Mouse (Mus musculus) stomach, embryonic 15.5 days (tissue): ENCODE results near the gene Grm7. TPM values are rescaled to one million over a fixed set of nuclear protein-coding genes. Genes with fewer than 3 reads are reported as not detected.

Experiments used
- ATAC-seq: fragments of 200-750 bp; cut with Nextera tagmentation; 2 replicates; pipeline ENCODE4 v1.8.0; 2017; ENCODE audit warnings: low read depth, moderate number of reproducible peaks, moderate TSS enrichment; ENCODE audit not compliant: insufficient read depth, low FRiP score
- H3K27ac ChIP-seq: fragments of 300-500 bp; sonication (generic); 2 replicates; pipeline ENCODE4 v1.5.1; 2015; ENCODE audit warnings: mild to moderate bottlenecking, inconsistent platforms
- H3K27me3 ChIP-seq: fragments of 300-500 bp; sonication (generic); replicated peaks from 2 replicates; pipeline ENCODE4 v1.6.1; 2015; ENCODE audit warnings: inconsistent platforms
- H3K36me3 ChIP-seq: fragments of 300-500 bp; sonication (generic); 2 replicates; pipeline ENCODE4 v1.6.1; 2015; ENCODE audit warnings: inconsistent platforms
- H3K4me1 ChIP-seq: fragments of 300-500 bp; sonication (generic); 2 replicates; pipeline ENCODE4 v1.6.1; 2015; ENCODE audit warnings: inconsistent platforms
- H3K4me2 ChIP-seq: fragments of 300-500 bp; sonication (generic); 2 replicates; pipeline ENCODE4 v1.6.1; 2015; ENCODE audit warnings: mild to moderate bottlenecking, inconsistent platforms
- H3K4me3 ChIP-seq: fragments of 300-500 bp; sonication (generic); replicated peaks from 2 replicates; pipeline ENCODE4 v1.5.1; 2015; ENCODE audit warnings: inconsistent platforms
- H3K9ac ChIP-seq: fragments of 300-500 bp; sonication (generic); 2 replicates; pipeline ENCODE4 v1.6.1; 2015; ENCODE audit warnings: inconsistent platforms
- H3K9me3 ChIP-seq: fragments of 300-500 bp; sonication (generic); 2 replicates; pipeline ENCODE4 v1.6.1; 2016; ENCODE audit warnings: inconsistent platforms
- WGBS: fragments of 180-500 bp; shearing (Covaris S2); methylation state at CpG from one replicate; pipeline ENCODE4 v1.1.7; 2015; 5-methylcytosine and 5-hydroxymethylcytosine counted together
- polyA plus RNA-seq: library from polyadenylated mRNA; unstranded; fragments of >200 nt; fragmentation: Nextera tagmentation; extraction: Ambion mirVana; gene quantifications from 2 replicates; pipeline ENCODE4 v1.2.1, GENCODE M21; 2015

The Grm7 gene
- polyA plus RNA-seq, result 3.7 and 4.3 TPM in 2 replicates

DNA sequence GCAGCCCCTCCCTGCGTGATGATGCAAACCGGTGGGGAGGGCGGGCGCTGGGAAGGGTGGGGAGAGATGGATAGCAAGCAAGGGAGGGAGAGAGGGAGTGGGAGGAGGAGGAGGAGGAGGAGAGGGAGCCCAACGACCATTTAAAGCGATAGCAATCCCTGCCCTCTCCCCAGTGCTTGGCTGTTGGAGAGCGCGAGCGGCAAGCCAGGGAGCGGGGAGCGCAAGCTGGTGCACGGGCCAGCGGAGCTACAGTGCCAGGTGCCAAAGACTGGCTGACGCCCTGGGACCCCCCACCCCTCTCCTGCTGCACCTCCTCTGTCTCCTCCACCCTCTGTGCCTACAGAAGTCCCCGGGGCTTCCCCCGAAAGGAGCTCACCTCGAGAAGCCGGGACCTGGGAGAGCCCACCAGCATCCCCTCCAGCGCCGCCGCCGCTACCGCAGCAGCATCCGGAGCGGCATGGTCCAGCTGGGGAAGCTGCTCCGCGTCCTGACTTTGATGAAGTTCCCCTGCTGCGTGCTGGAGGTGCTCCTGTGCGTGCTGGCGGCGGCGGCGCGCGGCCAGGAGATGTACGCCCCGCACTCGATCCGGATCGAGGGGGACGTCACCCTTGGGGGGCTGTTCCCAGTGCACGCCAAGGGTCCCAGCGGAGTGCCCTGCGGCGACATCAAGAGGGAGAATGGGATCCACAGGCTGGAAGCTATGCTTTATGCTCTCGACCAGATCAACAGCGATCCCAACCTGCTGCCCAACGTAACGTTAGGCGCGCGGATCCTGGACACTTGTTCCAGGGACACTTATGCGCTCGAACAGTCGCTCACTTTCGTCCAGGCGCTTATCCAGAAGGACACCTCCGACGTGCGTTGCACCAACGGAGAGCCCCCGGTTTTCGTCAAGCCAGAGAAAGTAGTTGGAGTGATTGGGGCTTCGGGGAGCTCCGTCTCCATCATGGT is at the start of gene Grm7:
TSS of gene Grm7 (plus strand) at position 171 of the 951 bp plus-strand sequence.
- Histone ChIP-seq H3K4me3 (peak within 1 kb of the TSS; percentile 49), H3K4me1 (no peaks in the 10 kb centered on the region), H3K36me3 (no peaks in the 10 kb centered on the region), H3K9ac (no peak within 1 kb of the TSS), H3K27me3 (peaks cover 27% of the 10 kb centered on the region), H3K27ac (no peak within 1 kb of the TSS), H3K9me3 (no peaks in the 10 kb centered on the region), H3K4me2 (peak within 1 kb of the TSS; percentile 79)
- peak; percentile 41; the same call in 1 of the 2 replicates for ATAC-seq
- 1% methylated on average over 61 of the region's 65 CpGs for WGBS

DNA sequence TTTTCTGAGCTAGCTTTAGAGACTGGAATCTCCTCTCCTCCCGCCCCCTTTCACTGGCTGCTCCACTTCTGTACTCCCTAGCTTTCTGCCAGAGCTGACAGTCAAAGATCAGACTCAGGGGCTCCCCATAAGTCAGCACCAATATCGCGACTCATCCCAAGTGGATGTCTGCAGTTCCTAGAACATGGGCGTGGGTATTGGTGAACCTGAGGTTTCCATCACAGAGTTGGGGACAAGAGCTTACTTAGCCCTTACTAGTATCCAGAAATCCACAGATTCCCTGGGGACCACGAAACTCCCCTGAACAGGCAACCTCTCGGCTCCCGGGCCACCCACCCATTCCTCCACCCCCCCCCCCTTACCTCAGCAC is 355 bp upstream of the Grm7 start:
- Histone ChIP-seq H3K9ac (no peak overlapping the region), H3K9me3 (no peaks in the 10 kb centered on the region), H3K4me2 (peak overlapping the region; percentile 79), H3K4me3 (peak overlapping the region; percentile 49), H3K27ac (no peak overlapping the region), H3K27me3 (peaks cover 27% of the 10 kb centered on the region), H3K4me1 (no peaks in the 10 kb centered on the region), H3K36me3 (no peaks in the 10 kb centered on the region)
- ATAC-seq, result peak; percentile 16; the same call in 1 of the 2 replicates
- 3% methylated on average over 7 of the region's 7 CpGs for WGBS

DNA sequence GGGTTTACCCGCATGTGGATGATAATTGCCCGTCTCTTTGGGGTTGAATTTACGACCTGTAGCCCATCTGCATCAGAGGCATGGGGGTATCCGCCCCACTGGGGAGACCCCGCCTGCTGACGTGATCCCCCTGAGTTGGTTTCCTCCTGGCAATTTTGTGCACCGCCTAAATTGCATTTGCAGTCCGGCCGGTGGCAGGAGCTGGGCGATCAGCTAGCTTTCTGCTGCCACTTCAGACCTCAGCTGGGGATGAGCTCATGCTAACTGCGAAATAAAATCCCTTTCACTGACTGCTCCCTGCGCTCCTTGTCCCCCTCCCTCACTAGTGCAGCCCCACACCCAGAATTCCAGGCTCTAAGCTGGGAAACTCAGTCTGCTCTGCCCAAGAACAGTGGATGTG is 1.5 kb downstream of the Grm7 start:
- H3K9ac ChIP-seq, result no peak overlapping the region
- 3% methylated on average over 12 of the region's 12 CpGs for WGBS
- peaks cover 27% of the 10 kb centered on the region for H3K27me3 ChIP-seq
- H3K4me3 ChIP-seq, result peak overlapping the region; percentile 49
- H3K4me2 ChIP-seq, result peak overlapping the region; percentile 79
- H3K4me1 ChIP-seq, result no peaks in the 10 kb centered on the region
- no peak for ATAC-seq
- no peaks in the 10 kb centered on the region for H3K9me3 ChIP-seq
- H3K27ac ChIP-seq, result no peak overlapping the region
- no peaks in the 10 kb centered on the region for H3K36me3 ChIP-seq

DNA sequence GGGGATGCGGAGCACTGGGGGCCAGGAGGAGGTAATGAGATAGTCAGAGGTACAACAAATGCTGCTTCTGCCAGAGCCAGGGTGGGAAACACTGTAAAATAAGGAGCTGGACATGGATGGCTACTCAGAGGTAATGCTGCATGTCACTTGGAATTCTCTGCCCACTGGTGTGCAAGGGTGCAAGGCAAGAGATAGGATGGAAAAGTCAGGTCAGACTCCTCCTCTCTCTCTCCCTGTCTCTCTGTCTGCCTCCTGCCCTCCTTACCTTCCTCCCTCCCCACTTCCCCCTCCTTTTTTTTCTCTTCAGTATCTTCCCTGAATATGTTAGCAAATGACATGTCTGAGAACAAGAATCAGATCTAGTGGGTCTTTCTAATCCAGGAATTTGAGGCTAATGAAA is 3.8 kb downstream of the Grm7 start:
- H3K27ac ChIP-seq, result no peak overlapping the region
- ATAC-seq, result no peak

DNA sequence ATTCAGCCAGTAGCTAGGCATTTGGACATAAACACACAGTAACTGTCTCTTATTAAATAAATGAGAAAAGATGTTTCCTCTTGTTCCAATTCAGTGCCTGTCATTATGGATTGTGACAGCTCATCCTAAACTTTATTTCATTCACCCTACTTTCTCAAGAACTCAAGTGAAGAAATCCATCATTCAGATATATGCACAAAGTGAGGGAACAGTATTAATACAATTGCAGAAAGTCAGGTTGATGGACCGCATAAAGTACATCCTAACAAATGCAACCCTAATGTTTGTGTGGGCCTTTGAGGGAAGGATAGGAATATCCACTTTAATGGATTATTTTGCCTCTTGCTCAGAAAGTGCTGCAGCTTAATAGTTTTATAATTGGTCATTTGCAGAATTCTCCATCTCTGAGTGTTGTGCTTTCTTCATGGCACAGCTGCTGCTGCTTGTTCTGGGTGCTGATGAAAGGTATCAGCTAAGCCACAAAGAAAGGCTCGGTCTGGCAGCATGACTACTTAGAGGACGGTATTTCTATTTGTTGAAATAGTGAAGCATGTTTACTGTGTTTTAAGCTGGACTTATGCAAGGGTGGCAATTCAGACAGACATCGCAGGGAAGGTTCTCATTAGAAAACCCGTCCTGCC is 8.1 kb downstream of the Grm7 start:
- ATAC-seq, result no peak
- Histone ChIP-seq H3K36me3 (no peaks in the 10 kb centered on the region), H3K27me3 (no peaks in the 10 kb centered on the region), H3K9me3 (no peaks in the 10 kb centered on the region), H3K9ac (no peak overlapping the region), H3K4me1 (no peaks in the 10 kb centered on the region), H3K4me3 (no peak overlapping the region), H3K27ac (no peak overlapping the region), H3K4me2 (no peak overlapping the region)
- 61% methylated on average over 5 of the region's 5 CpGs for WGBS

More for the DNA sequence above, 3.8 kb downstream of the Grm7 start:
- Histone ChIP-seq H3K9me3 (no peaks in the 10 kb centered on the region), H3K9ac (no peak overlapping the region), H3K36me3 (no peaks in the 10 kb centered on the region), H3K4me3 (no peak overlapping the region), H3K27me3 (peaks cover 27% of the 10 kb centered on the region), H3K4me1 (no peaks in the 10 kb centered on the region), H3K4me2 (no peak overlapping the region)
- 96% methylated on average over 1 of the region's 1 CpGs for WGBS

DNA sequence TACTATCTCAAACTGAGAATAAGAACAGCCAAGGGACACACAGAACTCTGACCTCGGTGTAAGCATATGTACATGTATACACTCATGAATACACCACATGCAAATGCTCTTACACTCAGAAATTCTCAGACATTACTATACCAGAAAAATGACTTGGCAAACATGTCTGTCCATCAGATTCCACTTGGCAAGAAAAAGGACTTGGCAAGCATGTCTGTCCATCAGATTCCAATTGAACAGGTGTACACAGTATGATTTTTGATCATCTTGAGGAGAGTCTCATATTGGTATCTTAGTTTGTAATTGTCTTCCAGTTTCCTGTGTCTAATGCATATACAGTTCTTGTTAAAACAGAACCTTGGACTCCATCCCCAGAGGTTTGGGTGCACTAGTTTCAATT is 19.1 kb downstream of the Grm7 start:
- Histone ChIP-seq H3K27me3 (no peaks in the 10 kb centered on the region), H3K4me2 (no peak overlapping the region), H3K4me1 (no peaks in the 10 kb centered on the region), H3K9ac (no peak overlapping the region), H3K4me3 (no peak overlapping the region), H3K36me3 (no peaks in the 10 kb centered on the region), H3K9me3 (no peaks in the 10 kb centered on the region), H3K27ac (no peak overlapping the region)
- 86% methylated on average over 1 of the region's 1 CpGs for WGBS
- no peak for ATAC-seq

DNA sequence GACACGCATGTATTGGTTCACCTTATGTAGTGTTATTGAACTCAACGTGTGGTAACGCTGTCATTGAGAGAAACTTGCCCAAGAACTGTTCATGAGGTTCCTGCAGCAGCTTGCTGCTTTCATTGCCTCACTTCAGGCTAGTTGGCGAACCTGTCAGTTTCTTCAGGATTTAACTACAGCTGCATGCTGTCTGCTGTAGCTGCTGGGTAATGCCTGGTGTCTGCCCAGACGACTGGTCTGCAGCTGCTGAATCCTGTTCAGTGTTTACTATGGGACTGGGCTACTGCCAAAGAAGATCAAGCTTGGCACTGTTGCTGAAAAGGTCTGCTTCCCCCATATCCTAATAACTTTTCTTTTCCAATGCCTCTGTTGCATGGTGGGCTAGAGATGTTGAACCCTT is 23.1 kb downstream of the Grm7 start:
- no peaks in the 10 kb centered on the region for H3K27me3 ChIP-seq
- H3K4me3 ChIP-seq, result no peak overlapping the region
- ATAC-seq, result no peak
- no peaks in the 10 kb centered on the region for H3K36me3 ChIP-seq
- no peak overlapping the region for H3K9ac ChIP-seq
- H3K4me1 ChIP-seq, result no peaks in the 10 kb centered on the region
- WGBS, result 57% methylated on average over 5 of the region's 5 CpGs
- no peak overlapping the region for H3K27ac ChIP-seq
- no peaks in the 10 kb centered on the region for H3K9me3 ChIP-seq
- H3K4me2 ChIP-seq, result no peak overlapping the region

DNA sequence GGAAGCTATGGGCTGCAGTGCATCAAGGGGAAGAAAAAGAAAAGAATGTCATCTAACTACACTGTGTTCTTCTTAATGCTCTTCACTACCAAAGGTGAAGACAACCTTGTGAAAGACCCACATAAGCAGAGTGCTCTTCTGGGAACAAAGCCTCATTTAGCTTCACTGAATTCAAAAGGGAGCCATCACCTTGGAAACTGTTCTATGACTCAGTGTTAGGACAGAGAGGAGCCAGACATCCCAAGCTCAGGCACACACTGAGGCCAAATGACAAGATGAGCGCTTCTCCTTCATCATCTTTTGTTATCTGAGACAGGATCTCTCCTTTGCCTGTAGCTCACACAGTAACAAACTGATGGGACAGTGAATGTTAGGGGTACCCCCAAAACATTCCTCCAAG is 45.6 kb downstream of the Grm7 start:
- 74% methylated on average over 1 of the region's 1 CpGs for WGBS
- no peak for ATAC-seq
- H3K4me3 ChIP-seq, result no peak overlapping the region

DNA sequence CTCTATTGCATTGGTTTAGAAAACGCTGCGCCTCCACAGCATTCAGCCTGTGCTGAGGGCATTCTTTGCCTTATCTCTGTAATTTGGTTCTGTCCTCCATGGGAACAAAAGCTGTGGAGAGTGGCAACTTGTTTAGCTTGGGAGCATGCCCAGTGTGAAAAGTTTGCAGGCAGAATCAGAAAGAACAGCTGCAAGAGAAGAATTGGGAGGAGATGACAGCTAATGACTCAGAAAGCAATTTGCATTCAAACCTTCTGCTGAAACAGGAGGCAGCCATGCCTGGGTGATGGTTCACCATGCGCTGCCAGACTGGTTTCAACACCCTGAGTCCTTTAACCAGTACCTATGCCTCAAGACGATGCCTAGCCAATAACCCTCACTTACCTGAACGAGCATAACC is 64.4 kb downstream of the Grm7 start:
- Histone ChIP-seq H3K4me1 (no peaks in the 10 kb centered on the region), H3K4me3 (no peak overlapping the region), H3K36me3 (no peaks in the 10 kb centered on the region), H3K9me3 (no peaks in the 10 kb centered on the region), H3K27ac (no peak overlapping the region), H3K4me2 (no peak overlapping the region), H3K27me3 (no peaks in the 10 kb centered on the region), H3K9ac (no peak overlapping the region)
- 76% methylated on average over 5 of the region's 5 CpGs for WGBS
- no peak for ATAC-seq

More for the DNA sequence above, 45.6 kb downstream of the Grm7 start:
- no peaks in the 10 kb centered on the region for H3K36me3 ChIP-seq
- no peaks in the 10 kb centered on the region for H3K27me3 ChIP-seq
- no peak overlapping the region for H3K9ac ChIP-seq
- no peak overlapping the region for H3K27ac ChIP-seq
- no peaks in the 10 kb centered on the region for H3K4me1 ChIP-seq
- H3K4me2 ChIP-seq, result no peak overlapping the region
- no peaks in the 10 kb centered on the region for H3K9me3 ChIP-seq

DNA sequence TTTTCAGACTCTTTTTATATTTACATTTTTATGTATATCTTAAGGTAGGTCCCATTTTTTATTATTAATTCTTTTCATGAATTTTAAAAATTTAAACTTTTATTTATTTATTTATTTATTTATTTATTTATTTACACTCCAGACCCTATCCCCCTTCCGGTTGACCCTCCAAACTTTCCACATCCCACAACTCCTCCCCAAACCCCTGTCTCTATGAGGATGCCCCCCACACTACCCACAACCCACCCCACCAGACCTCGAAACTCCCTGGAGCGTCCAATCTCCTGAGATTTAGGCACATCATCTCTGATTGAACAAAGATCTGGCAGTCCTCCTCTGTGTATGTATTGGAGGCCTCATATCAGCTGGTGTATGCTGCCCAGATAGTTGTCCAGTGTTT is 69.6 kb downstream of the Grm7 start:
- Histone ChIP-seq H3K9me3 (no peaks in the 10 kb centered on the region), H3K9ac (no peak overlapping the region), H3K4me2 (no peak overlapping the region), H3K36me3 (no peaks in the 10 kb centered on the region), H3K27me3 (no peaks in the 10 kb centered on the region), H3K4me1 (no peaks in the 10 kb centered on the region), H3K4me3 (no peak overlapping the region), H3K27ac (no peak overlapping the region)
- ATAC-seq, result no peak
- WGBS, result 95% methylated on average over 3 of the region's 3 CpGs

DNA sequence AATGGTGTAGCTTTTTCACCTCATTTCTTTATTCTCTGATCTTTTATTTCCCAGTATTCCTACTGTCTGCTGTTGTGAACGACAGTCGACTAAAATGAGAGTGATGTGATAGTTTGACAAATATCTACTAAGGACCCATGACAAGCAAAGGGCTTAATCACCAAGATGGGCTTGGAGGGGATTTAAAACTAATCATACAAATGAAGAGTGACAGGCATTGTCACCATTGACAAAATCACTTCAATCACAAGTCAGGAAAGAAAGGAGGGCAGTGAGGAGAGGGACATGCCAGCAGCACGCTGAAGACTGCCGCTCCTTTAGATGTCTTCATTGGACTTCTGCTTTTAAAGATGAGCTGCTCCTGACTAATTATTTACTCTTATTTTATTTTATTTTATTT is 78.0 kb downstream of the Grm7 start:
- H3K9me3 ChIP-seq, result no peaks in the 10 kb centered on the region
- no peaks in the 10 kb centered on the region for H3K36me3 ChIP-seq
- 86% methylated on average over 4 of the region's 4 CpGs for WGBS
- H3K4me1 ChIP-seq, result no peaks in the 10 kb centered on the region
- H3K27me3 ChIP-seq, result no peaks in the 10 kb centered on the region
- H3K27ac ChIP-seq, result no peak overlapping the region
- no peak overlapping the region for H3K4me3 ChIP-seq
- no peak overlapping the region for H3K9ac ChIP-seq
- ATAC-seq, result no peak
- H3K4me2 ChIP-seq, result no peak overlapping the region

DNA sequence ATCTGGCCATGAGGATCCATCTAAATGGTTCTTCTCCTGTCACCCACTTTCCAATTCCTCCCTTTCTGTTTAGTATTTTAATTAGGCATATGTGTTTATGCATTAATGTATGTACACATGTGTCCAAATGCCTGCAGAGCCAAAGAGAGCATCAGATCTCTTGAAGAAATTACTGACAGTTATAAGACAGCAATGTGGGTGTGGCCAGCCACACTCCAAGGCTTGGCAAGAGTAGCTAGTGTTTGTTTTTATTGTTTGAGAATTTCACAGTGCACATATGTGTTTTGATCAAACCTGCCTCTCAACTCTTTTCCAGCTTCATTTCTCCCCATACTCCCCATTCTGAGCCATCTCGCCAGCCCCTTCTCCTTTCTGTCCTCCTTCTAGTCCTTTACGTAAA is 88.5 kb downstream of the Grm7 start:
- Histone ChIP-seq H3K4me2 (no peak overlapping the region), H3K9ac (no peak overlapping the region), H3K9me3 (no peaks in the 10 kb centered on the region), H3K4me1 (no peaks in the 10 kb centered on the region), H3K36me3 (no peaks in the 10 kb centered on the region), H3K27ac (no peak overlapping the region), H3K27me3 (no peaks in the 10 kb centered on the region), H3K4me3 (no peak overlapping the region)
- no peak for ATAC-seq
- 82% methylated on average over 2 of the region's 2 CpGs for WGBS
